Mouse (Mus musculus): Measurements from ENCODE around the gene Ppie. TPM values are rescaled to one million over a fixed set of nuclear protein-coding genes. Genes with fewer than 3 reads are reported as not detected.
"Not testable (repeated sequence)": the region's sequence is repeated elsewhere in the genome, so short reads cannot be mapped to it uniquely, and the experiment has no call there.

Gene Ppie
- polyA plus RNA-seq, 1 experiment from 2014 or later: 41.2 TPM

GRCm38 (mm10) chr4:123121286-123121685 lies 18.5 kb downstream of the Ppie start:
- TF ChIP-seq CTCF (IDR thresholded peaks at IDR 0.05): no peak
- no peak for TF ChIP-seq EP300 (IDR thresholded peaks at IDR 0.05)
- Histone ChIP-seq H3K36me3 (ENCODE audit: insufficient read depth, low read length) (peaks cover 5% of the 10 kb centered on the region; the same call in 1 of the 2 replicates), H3K9ac (replicated peaks; ENCODE audit: low read depth) (no peak overlapping the region), H3K4me1 (ENCODE audit: insufficient read depth, low read depth, low read length) (no peaks in the 10 kb centered on the region), H3K27me3 (replicated peaks; ENCODE audit: insufficient read depth, low read length) (no peaks in the 10 kb centered on the region), H3K4me2 (replicated peaks; ENCODE audit: low read depth, low read length) (no peak overlapping the region), H3K4me3 (ENCODE audit: low read depth, low read length) (no peak overlapping the region), H3K27ac (ENCODE audit: low read length) (no peak overlapping the region), H3K9me3 (ENCODE audit: low read length) (no peaks in the 10 kb centered on the region)
- no peak for ATAC-seq
- no peak for DNase-seq (ENCODE audit: low spot score)
- 87% methylated on average over 2 of the region's 2 CpGs for WGBS

GRCm38 (mm10) chr4:123116640-123117039 lies 23.1 kb downstream of the Ppie start:
- DNase-seq (ENCODE audit: low spot score); H3K9ac ChIP-seq (replicated peaks; ENCODE audit: low read depth); H3K4me2 ChIP-seq (replicated peaks; ENCODE audit: low read depth, low read length); H3K27me3 ChIP-seq (replicated peaks; ENCODE audit: insufficient read depth, low read length); H3K4me3 ChIP-seq (ENCODE audit: low read depth, low read length); H3K4me1 ChIP-seq (ENCODE audit: insufficient read depth, low read depth, low read length); H3K27ac ChIP-seq (ENCODE audit: low read length); ATAC-seq; H3K36me3 ChIP-seq (ENCODE audit: insufficient read depth, low read length); H3K9me3 ChIP-seq (ENCODE audit: low read length): not testable (repeated sequence)
- WGBS: 19% methylated on average over 26 of the region's 42 CpGs

GRCm38 (mm10) chr4:123116011-123116410 lies 23.7 kb downstream of the Ppie start, which contains the start of gene Oxct2b:
Gene Oxct2b, plus strand, starts transcription at chr4:123116266.
- no peak within 1 kb of the TSS for H3K9ac ChIP-seq (replicated peaks; ENCODE audit: low read depth)
- ATAC-seq (no peak), DNase-seq (ENCODE audit: low spot score) (no peak)
- 0 out of 2 replicates have a peak within 1 kb of the TSS, but pooled peaks have one; percentile 27 for H3K4me2 ChIP-seq (replicated peaks; ENCODE audit: low read depth, low read length)
- H3K27ac ChIP-seq (ENCODE audit: low read length): no peak within 1 kb of the TSS
- H3K4me1 ChIP-seq (ENCODE audit: insufficient read depth, low read depth, low read length): no peaks in the 10 kb centered on the region
- WGBS: 10% methylated on average over 22 of the region's 22 CpGs
- no peaks in the 10 kb centered on the region for H3K36me3 ChIP-seq (ENCODE audit: insufficient read depth, low read length)
- H3K27me3 ChIP-seq (replicated peaks; ENCODE audit: insufficient read depth, low read length): no peaks in the 10 kb centered on the region
- H3K9me3 ChIP-seq (ENCODE audit: low read length): no peaks in the 10 kb centered on the region
- TF ChIP-seq CTCF (IDR thresholded peaks at IDR 0.05) (no peak), EP300 (IDR thresholded peaks at IDR 0.05) (no peak)
- H3K4me3 ChIP-seq (ENCODE audit: low read depth, low read length): no peak within 1 kb of the TSS

GRCm38 (mm10) chr4:123114651-123115050 lies 25.1 kb downstream of the Ppie start:
- not testable (repeated sequence) for H3K27ac ChIP-seq (ENCODE audit: low read length); H3K27me3 ChIP-seq (replicated peaks; ENCODE audit: insufficient read depth, low read length); ATAC-seq; H3K4me2 ChIP-seq (replicated peaks; ENCODE audit: low read depth, low read length); H3K4me3 ChIP-seq (ENCODE audit: low read depth, low read length); H3K9ac ChIP-seq (replicated peaks; ENCODE audit: low read depth); DNase-seq (ENCODE audit: low spot score); H3K4me1 ChIP-seq (ENCODE audit: insufficient read depth, low read depth, low read length); H3K9me3 ChIP-seq (ENCODE audit: low read length); H3K36me3 ChIP-seq (ENCODE audit: insufficient read depth, low read length)
- 98% methylated on average over 4 of the region's 4 CpGs for WGBS

GRCm38 (mm10) chr4:123112216-123112764 lies 27.5 kb downstream of the Ppie start:
- Histone ChIP-seq H3K36me3 (ENCODE audit: insufficient read depth, low read length) (no peaks in the 10 kb centered on the region), H3K9me3 (ENCODE audit: low read length) (no peaks in the 10 kb centered on the region), H3K4me2 (replicated peaks; ENCODE audit: low read depth, low read length) (no peak overlapping the region), H3K9ac (replicated peaks; ENCODE audit: low read depth) (no peak overlapping the region), H3K4me1 (ENCODE audit: insufficient read depth, low read depth, low read length) (no peaks in the 10 kb centered on the region), H3K27ac (ENCODE audit: low read length) (no peak overlapping the region), H3K27me3 (replicated peaks; ENCODE audit: insufficient read depth, low read length) (no peaks in the 10 kb centered on the region), H3K4me3 (ENCODE audit: low read depth, low read length) (no peak overlapping the region)
- ATAC-seq (no peak), DNase-seq (ENCODE audit: low spot score) (no peak)
- 65% methylated on average over 8 of the region's 8 CpGs for WGBS
- no peak for TF ChIP-seq EP300 (IDR thresholded peaks at IDR 0.05)
- no peak for TF ChIP-seq CTCF (IDR thresholded peaks at IDR 0.05)

- H3K9ac ChIP-seq (replicated peaks; ENCODE audit: low read depth); H3K27ac ChIP-seq (ENCODE audit: low read length); H3K4me1 ChIP-seq (ENCODE audit: insufficient read depth, low read depth, low read length); ATAC-seq; H3K27me3 ChIP-seq (replicated peaks; ENCODE audit: insufficient read depth, low read length); H3K36me3 ChIP-seq (ENCODE audit: insufficient read depth, low read length); DNase-seq (ENCODE audit: low spot score); H3K4me3 ChIP-seq (ENCODE audit: low read depth, low read length); H3K9me3 ChIP-seq (ENCODE audit: low read length); H3K4me2 ChIP-seq (replicated peaks; ENCODE audit: low read depth, low read length): not testable (repeated sequence)
- WGBS: 67% methylated on average over 10 of the region's 10 CpGs
These were observed 28.3 kb downstream of the Ppie start for GRCm38 (mm10) chr4:123111275-123111983.

Data from lung, postnatal 0 days (tissue).